Mouse (Mus musculus) spleen, postnatal 14 days (tissue): ENCODE results near the gene Slc22a4.
A peak's percentile ranks its signal among the peaks of the same experiment; 100 is the strongest.
"Not testable (repeated sequence)": the region's sequence is repeated elsewhere in the genome, so short reads cannot be mapped to it uniquely, and the experiment has no call there.

Source experiments
- DNase-seq, 2 experiments: peaks; one replicate each; pipeline ENCODE4 v3.0.0; 2021 to 2022; ENCODE audit warnings: low spot score in 2 of 2

Gene Slc22a4

DNA sequence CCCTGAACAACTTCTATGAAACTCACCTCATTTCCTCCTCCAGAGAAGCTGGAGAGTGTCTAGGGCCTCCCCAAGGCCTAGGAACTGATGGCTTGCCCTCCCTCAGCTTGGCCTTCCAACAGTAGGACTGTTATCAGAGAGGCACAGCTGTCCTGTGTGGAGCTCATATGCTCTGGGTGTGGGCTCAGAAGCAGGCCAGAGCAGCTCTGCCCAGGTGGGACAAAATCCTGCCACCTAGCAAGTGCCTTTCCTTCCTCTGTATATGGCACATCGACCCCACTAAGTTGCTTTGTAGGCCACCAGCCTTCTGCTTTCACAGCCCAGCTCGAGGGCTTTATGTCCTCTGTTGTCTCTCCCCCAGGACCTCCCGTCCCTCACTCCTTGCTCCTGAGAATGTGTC, 23.2 kb downstream of the Slc22a4 start:
- DNase-seq, result peak in 1 of 2 experiments; percentile 38

GRCm38 (mm10) chr11:54004221-54004620, 23.7 kb downstream of the Slc22a4 start:
- DNase-seq, result no peak

DNA sequence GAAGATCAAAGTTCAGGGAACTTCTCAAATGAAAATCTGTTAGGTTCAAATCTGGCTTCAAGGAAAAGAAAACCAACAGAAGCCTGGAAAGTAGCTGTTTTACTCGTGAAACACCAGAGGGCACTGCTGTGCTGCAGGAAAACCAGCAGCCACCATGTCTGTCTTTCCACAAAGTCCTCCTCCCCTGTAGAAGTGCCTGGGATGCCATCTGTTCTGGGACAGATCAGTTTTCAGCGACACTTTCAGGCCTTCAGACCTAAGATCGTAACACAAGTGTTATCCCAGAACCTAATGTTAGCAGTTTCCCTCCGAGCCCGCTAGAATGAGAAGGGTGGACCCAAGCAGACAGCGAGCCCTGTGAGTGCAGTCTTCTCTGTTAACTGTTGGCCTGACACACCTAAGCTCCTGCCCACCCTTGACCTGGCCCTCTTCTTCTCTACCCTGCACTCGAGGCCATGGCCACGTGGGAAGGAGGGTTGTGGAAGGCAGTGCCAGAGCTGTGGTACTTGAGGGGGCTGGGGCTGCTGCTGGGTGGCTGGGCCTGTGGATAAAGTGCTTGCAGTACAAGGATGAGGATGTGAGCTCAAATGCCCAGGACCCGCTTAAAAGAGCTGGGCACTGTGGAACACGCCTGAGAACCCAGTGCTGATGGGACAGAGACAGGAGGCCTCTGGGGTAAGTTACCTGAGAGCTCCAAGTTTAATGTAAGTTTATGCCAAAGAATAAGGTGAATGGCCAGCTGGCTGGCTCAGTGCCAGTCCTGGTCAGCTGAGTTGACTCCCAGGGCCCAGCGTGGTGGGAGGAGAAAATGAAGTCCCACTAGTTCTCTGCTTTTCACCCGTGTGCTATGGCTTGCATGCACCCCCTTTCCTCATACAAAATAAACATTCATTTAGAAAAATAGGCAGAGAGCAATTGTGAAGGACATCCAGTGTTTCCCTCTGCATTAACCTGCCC, 24.9 kb downstream of the Slc22a4 start:
- not testable (repeated sequence) for DNase-seq

DNA sequence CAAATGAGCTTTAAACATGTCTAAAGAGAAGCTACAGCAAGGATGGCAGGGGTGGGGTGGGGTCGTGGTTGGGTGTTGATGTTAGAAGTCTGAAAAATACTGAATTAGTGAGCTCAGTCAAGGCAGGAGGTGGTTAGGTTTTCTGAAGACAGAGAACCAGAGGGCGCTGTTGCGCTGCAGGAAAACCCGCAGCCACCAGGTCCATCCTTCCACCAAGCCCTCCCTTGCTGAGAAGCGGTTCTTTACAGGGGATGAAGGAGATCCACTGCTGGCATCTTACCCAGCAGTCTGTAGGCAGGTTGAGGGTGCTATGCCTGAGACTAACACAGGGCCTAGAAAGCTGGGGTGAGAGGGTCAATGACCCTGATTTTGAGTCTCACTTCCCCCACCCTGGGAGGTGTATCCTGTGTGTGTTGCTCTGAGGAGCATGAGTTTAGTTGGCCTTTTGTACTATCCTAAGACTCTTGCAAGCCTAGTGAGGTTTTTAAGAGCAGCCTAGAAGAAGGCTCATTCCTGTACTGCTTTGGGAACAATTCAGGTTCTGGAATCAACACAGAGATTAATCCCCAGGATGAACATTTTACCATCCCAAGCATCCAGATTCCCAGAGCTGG, 25.6 kb downstream of the Slc22a4 start:
- DNase-seq, result peak in 1 of 2 experiments; percentile 41

GRCm38 (mm10) chr11:53997661-53998060, 30.2 kb downstream of the Slc22a4 start:
- no peak for DNase-seq

- no peak for DNase-seq
Observed at GRCm38 (mm10) chr11:53992264-53992663, 35.6 kb downstream of the Slc22a4 start.

- DNase-seq, result no peak
Observed at GRCm38 (mm10) chr11:53989232-53989631, 38.7 kb downstream of the Slc22a4 start.

DNA sequence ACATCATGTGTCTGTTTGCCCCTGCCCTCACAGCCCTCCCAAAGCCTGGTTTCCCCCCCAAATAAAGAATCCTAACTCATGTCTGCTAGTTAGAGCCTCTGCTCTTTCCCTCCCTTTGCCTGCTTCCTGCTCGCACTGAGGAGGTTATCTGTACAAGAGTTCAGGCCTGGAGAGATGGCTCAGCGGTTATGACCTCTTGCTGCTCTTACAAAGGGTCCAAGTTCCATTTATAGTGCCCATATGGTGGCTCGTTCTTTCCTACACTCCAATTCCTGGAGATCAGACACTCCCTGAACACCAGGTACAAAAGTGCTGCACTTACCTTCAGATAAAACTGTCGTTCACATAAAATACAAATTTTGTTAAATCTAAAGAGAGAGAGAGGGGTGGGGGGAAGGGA, 39.8 kb downstream of the Slc22a4 start:
- DNase-seq, result no peak

DNA sequence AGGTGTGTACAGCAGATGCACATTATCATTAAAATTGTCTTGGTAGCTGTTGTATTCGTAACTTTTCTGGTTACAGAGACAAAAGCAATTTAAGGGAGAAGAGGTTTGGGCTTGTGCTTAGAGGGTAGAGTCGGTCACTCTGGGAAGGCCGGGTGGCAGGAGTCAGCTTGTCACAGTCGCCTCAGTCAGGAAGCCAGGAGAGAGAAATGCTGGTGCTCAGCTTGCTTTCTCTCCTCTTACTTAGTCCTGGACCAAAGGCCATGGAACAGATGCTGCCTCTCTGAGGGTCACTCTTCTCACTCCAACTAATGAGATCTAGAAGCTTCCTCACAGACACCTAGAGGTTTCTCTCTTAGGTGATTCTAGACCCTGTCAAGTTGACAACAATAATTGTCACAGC, 46.5 kb downstream of the Slc22a4 start:
- no peak for DNase-seq

DNA sequence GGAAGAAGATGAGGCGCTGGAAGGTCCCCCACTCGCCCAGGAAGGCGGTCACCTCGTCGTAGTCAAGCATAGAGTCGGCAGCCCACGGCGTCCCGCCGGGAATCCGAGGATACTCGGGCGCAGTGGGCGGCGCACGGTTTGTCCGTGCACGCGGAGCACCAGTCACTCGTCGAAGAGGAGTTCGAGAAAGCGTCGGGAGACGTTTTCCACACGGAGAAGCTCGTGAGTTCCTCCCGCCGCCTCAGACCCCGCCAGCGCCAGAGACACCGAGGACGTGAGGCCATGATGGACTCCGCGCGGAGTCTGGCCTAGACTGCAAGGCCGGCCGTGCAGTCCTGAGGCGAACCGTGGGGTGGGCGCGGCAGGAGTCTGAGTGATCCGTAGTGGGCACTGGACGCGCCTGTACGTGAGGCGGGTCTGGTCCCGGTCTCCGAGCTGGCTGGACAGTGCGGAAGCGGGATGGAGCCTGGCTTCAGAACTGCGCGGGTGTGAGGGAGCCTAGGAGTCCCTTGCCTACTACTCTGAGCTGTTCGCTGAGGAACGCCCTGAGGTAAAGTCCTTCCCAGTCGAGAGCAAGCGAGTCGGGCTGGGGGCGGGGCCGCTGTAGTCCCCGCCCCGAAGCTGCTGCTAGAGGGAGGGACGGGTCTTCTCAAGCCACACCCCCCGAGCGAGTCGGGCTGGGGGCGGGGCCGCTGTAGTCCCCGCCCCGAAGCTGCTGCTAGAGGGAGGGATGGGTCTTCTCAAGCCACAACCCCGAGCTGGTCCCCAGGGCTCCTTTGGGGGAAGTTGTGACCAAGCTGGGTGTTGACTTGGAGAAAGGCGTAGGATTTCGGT, 47.9 kb downstream of the Slc22a4 start, which contains the start of gene Slc22a21:
Slc22a21 (minus strand) TSS at position 545 of the 834 bp plus-strand sequence.
- DNase-seq, result peak; percentile 53 to 66

DNA sequence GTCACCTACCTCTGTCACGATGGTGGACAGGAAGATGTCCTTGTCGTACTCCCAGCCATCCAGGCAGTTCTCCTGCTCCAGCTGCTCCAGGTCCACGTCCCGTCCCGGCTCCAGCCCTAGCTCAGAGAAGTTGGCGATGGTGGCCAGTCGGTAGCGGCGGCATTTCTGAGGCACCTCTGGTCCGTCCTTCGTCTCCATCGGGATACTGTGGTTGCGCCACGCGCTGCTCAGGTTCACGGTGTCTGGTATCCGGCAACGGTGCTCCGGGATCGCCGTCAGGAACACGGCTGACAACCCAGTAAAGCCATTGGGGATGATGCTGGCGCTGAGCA, 48.5 kb downstream of the Slc22a4 start:
- not testable (repeated sequence) for DNase-seq

DNA sequence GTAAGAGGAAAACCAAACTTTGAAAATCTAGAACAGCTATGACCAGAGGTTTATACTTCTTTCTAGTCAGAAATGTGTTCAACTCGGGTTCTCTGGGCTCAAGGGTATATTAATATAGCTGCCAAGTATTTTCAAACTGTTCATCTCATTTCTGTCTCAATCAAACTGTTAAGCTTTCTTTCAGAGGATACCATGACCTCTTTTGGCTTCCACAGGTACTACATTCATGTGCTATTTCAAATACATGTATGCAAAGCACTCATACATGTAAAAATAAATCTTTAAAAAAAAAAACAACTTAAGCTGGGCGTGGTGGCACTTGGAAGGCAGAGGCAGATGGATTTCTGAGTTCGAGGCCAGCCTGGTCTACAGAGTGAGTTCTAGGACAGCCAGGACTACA, 50.2 kb downstream of the Slc22a4 start:
- no peak for DNase-seq

GRCm38 (mm10) chr11:53975559-53975958, 52.3 kb downstream of the Slc22a4 start:
- no peak for DNase-seq

DNA sequence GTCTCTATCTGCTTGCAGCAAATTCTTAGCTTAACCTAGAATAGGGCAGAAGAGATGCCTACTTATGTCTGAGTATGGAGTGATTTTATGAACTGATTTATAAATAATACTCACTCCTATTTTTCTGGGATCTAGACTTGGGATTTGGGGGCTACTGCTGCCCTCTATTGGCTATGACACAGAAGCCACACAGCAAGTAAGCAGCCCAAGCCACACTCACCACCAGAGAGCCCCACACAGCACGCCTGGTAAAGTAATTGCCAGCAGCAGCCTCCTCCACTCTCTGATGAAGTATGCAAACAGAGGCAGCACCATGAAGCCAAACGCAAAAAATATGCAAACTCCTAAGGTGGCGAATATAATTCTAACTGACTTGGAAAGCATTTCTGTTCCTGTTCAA, 68.9 kb downstream of the Slc22a4 start:
- DNase-seq, result no peak

DNA sequence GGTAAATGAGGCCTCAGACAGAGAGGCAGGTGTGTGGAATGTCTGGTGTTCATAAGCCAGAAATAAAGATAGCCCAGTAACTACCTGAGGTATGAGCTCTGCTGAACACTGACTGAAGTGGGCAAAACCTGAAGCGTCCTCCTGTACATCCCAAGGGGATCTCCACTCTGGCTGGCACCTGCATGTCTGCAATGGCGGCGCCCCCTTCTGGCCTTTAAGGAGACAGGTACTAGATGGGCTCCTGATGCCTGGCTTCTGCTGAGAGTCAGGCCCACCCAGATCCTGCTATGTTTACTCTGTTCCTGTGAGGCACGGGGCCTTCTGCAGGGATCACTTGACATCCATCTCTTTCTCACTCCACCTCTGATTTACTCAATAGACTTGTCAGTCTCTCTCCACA, 69.7 kb downstream of the Slc22a4 start:
- DNase-seq, result peak; percentile 10 to 18

DNA sequence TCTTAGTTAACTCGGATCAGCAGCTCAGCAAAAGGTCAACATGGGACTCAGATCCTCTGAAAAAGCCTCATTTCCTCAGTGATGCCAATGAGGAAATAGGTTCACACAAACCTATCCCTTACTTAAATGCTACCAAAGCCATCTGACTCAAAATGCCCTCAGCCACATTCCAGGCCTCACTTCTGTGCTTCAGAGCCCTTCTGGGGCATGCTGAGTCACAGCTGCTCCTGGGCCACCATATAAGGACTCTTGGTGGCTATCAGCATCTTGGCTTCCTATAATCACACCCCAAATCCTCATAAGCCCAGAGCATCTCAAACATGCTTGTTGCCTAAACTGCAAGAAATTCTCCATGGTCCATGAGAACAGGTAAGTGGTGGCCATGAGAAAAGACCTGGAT, 71.3 kb downstream of the Slc22a4 start:
- DNase-seq, result no peak

DNA sequence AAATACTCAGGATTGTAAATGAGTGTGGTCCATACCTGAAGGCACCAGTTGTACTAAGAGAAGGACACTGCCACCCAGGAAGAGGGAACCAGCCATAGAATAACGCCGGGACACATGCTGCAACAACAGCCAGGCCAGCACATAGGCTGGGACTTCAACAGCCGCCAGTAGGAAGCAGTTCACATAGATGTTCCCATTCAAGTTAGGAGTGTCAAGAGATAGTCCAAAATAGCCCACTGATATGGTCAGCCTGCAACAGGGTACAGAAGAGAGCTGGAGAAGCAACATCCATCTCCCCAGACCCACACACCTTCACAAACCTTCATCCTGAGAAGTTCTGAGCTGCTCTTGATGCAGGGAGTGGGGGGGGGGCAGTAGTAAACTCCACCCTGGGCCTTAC, 73.2 kb downstream of the Slc22a4 start:
- DNase-seq, result no peak

DNA sequence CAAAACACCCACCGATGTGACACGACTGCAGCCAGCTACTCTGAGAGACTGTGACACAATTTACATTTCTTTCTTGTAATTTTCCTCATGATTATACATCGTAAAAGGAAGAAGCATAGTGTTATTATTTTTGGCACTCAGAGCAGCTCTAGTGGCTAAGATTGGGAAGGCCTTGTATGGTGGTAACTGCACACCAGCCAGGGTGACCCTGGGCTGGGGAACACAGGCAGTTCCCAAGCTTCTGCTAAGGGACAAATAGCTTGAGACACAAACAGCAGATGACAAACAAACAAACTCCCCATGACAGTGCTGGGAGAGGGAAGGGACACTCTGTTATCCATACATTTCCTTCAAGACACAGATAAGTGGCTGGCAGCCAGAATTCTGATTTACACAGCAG, 77.8 kb downstream of the Slc22a4 start:
- not testable (repeated sequence) for DNase-seq
